Mouse (Mus musculus) intestine, embryonic 15.5 days (tissue): ENCODE measurements around the gene Lmntd1. TPM values are rescaled to one million over a fixed set of nuclear protein-coding genes. Genes with fewer than 3 reads are reported as not detected.

ENCODE experiments used
- ATAC-seq: fragments of 200-750 bp; cut with Nextera tagmentation; 2 replicates; pipeline ENCODE4 v1.8.0; 2017; ENCODE audit warnings: moderate TSS enrichment, moderate library complexity
- H3K27ac ChIP-seq: fragments of 300-500 bp; sonication (generic); 2 replicates; pipeline ENCODE4 v1.5.1; 2015; ENCODE audit warnings: mild to moderate bottlenecking, inconsistent platforms
- H3K27me3 ChIP-seq: fragments of 300-500 bp; sonication (generic); replicated peaks from 2 replicates; pipeline ENCODE4 v1.6.1; 2015; ENCODE audit warnings: inconsistent platforms
- H3K36me3 ChIP-seq: fragments of 300-500 bp; sonication (generic); 2 replicates; pipeline ENCODE4 v1.6.1; 2015; ENCODE audit warnings: inconsistent platforms
- H3K4me1 ChIP-seq: fragments of 300-500 bp; sonication (generic); replicated peaks from 2 replicates; pipeline ENCODE4 v1.6.1; 2015; ENCODE audit warnings: inconsistent platforms
- H3K4me2 ChIP-seq: fragments of 300-500 bp; sonication (generic); replicated peaks from 2 replicates; pipeline ENCODE4 v1.6.1; 2015; ENCODE audit warnings: mild to moderate bottlenecking, inconsistent platforms
- H3K4me3 ChIP-seq: fragments of 300-500 bp; sonication (generic); replicated peaks from 2 replicates; pipeline ENCODE4 v1.5.1; 2015; ENCODE audit warnings: inconsistent platforms
- H3K9ac ChIP-seq: fragments of 300-500 bp; sonication (generic); 2 replicates; pipeline ENCODE4 v1.6.1; 2015; ENCODE audit warnings: inconsistent platforms
- H3K9me3 ChIP-seq: fragments of 300-500 bp; sonication (generic); 2 replicates; pipeline ENCODE4 v1.6.1; 2016; ENCODE audit warnings: inconsistent platforms
- WGBS: fragments of 180-500 bp; shearing (Covaris S2); methylation state at CpG from one replicate; pipeline ENCODE4 v1.1.7; 2015; 5-methylcytosine and 5-hydroxymethylcytosine counted together
- polyA plus RNA-seq: library from polyadenylated mRNA; unstranded; fragments of >200 nt; fragmentation: Nextera tagmentation; extraction: Ambion mirVana; gene quantifications from 2 replicates; pipeline ENCODE4 v1.2.1, GENCODE M21; 2015

Gene Lmntd1
- polyA plus RNA-seq, 1 experiment from 2014 or later = 0.80 TPM

- no peaks in the 10 kb centered on the region for H3K9me3 ChIP-seq
- H3K4me2 ChIP-seq = no peak overlapping the region
- H3K27me3 ChIP-seq = no peaks in the 10 kb centered on the region
- H3K27ac ChIP-seq = no peak overlapping the region
- no peak overlapping the region for H3K9ac ChIP-seq
- H3K36me3 ChIP-seq = no peaks in the 10 kb centered on the region
- no peak overlapping the region for H3K4me3 ChIP-seq
- 69% methylated on average over 9 of the region's 9 CpGs for WGBS
- no peak for ATAC-seq
- 0 out of 2 replicates have a peak, but pooled peaks cover 7% of the 10 kb centered on the region for H3K4me1 ChIP-seq
Observed at GRCm38 (mm10) chr6:145348196-145348915, 265.8 kb downstream of the Lmntd1 start.

GRCm38 (mm10) chr6:145347641-145348040 is 266.5 kb downstream of the Lmntd1 start:
- ATAC-seq = peak; percentile 22; the same call in 1 of the 2 replicates
- WGBS = 70% methylated on average over 6 of the region's 6 CpGs
- no peak overlapping the region for H3K27ac ChIP-seq
- no peak overlapping the region for H3K4me3 ChIP-seq
- no peak overlapping the region for H3K4me2 ChIP-seq
- H3K9ac ChIP-seq = no peak overlapping the region
- H3K27me3 ChIP-seq = no peaks in the 10 kb centered on the region
- H3K36me3 ChIP-seq = no peaks in the 10 kb centered on the region
- H3K4me1 ChIP-seq = 0 out of 2 replicates have a peak, but pooled peaks cover 7% of the 10 kb centered on the region
- no peaks in the 10 kb centered on the region for H3K9me3 ChIP-seq

- ATAC-seq = peak; percentile 48
- no peak overlapping the region for H3K4me2 ChIP-seq
- no peaks in the 10 kb centered on the region for H3K36me3 ChIP-seq
- 63% methylated on average over 11 of the region's 11 CpGs for WGBS
- H3K9ac ChIP-seq = no peak overlapping the region
- no peak overlapping the region for H3K27ac ChIP-seq
- 0 out of 2 replicates have a peak, but pooled peaks cover 7% of the 10 kb centered on the region for H3K4me1 ChIP-seq
- H3K9me3 ChIP-seq = no peaks in the 10 kb centered on the region
- no peaks in the 10 kb centered on the region for H3K27me3 ChIP-seq
- no peak overlapping the region for H3K4me3 ChIP-seq
Observed at GRCm38 (mm10) chr6:145346789-145347557, 267.1 kb downstream of the Lmntd1 start.

GRCm38 (mm10) chr6:145346305-145346704 is 267.8 kb downstream of the Lmntd1 start:
- peak; percentile 44 for ATAC-seq
- Histone ChIP-seq H3K9ac (no peak overlapping the region), H3K4me3 (no peak overlapping the region), H3K4me1 (0 out of 2 replicates have a peak, but pooled peaks cover 6% of the 10 kb centered on the region), H3K27me3 (no peaks in the 10 kb centered on the region), H3K4me2 (no peak overlapping the region), H3K27ac (no peak overlapping the region), H3K36me3 (no peaks in the 10 kb centered on the region), H3K9me3 (no peaks in the 10 kb centered on the region)
- 52% methylated on average over 8 of the region's 8 CpGs for WGBS

GRCm38 (mm10) chr6:145344719-145345118 is 269.4 kb downstream of the Lmntd1 start:
- H3K4me2 ChIP-seq = no peak overlapping the region
- no peaks in the 10 kb centered on the region for H3K36me3 ChIP-seq
- H3K27me3 ChIP-seq = no peaks in the 10 kb centered on the region
- H3K4me3 ChIP-seq = no peak overlapping the region
- peaks cover 6% of the 10 kb centered on the region; the same call in 1 of the 2 replicates for H3K4me1 ChIP-seq
- no peak for ATAC-seq
- 53% methylated on average over 2 of the region's 2 CpGs for WGBS
- no peak overlapping the region for H3K27ac ChIP-seq
- H3K9ac ChIP-seq = no peak overlapping the region
- H3K9me3 ChIP-seq = no peaks in the 10 kb centered on the region

- Histone ChIP-seq H3K4me2 (no peak overlapping the region), H3K27ac (no peak overlapping the region), H3K4me1 (peaks cover 12% of the 10 kb centered on the region; the same call in 1 of the 2 replicates), H3K9me3 (no peaks in the 10 kb centered on the region), H3K9ac (no peak overlapping the region), H3K27me3 (no peaks in the 10 kb centered on the region), H3K36me3 (no peaks in the 10 kb centered on the region), H3K4me3 (no peak overlapping the region)
- 47% methylated on average over 1 of the region's 1 CpGs for WGBS
- no peak for ATAC-seq
Observed at GRCm38 (mm10) chr6:145343457-145343856, 270.7 kb downstream of the Lmntd1 start.

- WGBS = 86% methylated on average over 11 of the region's 11 CpGs
- no peak overlapping the region for H3K4me2 ChIP-seq
- no peaks in the 10 kb centered on the region for H3K27me3 ChIP-seq
- no peaks in the 10 kb centered on the region for H3K36me3 ChIP-seq
- no peaks in the 10 kb centered on the region for H3K9me3 ChIP-seq
- H3K4me1 ChIP-seq = peaks cover 12% of the 10 kb centered on the region; the same call in 1 of the 2 replicates
- no peak overlapping the region for H3K9ac ChIP-seq
- H3K4me3 ChIP-seq = no peak overlapping the region
- H3K27ac ChIP-seq = no peak overlapping the region
- ATAC-seq = no peak
Observed at GRCm38 (mm10) chr6:145342836-145343235, 271.3 kb downstream of the Lmntd1 start.

GRCm38 (mm10) chr6:145341301-145342193 is 272.6 kb downstream of the Lmntd1 start:
- Histone ChIP-seq H3K9ac (peak overlapping the region; percentile 46), H3K4me2 (peak overlapping the region; percentile 87), H3K27me3 (no peaks in the 10 kb centered on the region), H3K4me1 (peaks cover 9% of the 10 kb centered on the region), H3K36me3 (no peaks in the 10 kb centered on the region), H3K9me3 (no peaks in the 10 kb centered on the region), H3K4me3 (peak overlapping the region; percentile 44), H3K27ac (peak overlapping the region; percentile 78)
- WGBS = under 1% methylated on average over 33 of the region's 33 CpGs
- ATAC-seq = peak; percentile 37

- Histone ChIP-seq H3K4me2 (peak overlapping the region; percentile 87), H3K4me3 (peak overlapping the region; percentile 44), H3K27me3 (no peaks in the 10 kb centered on the region), H3K4me1 (peaks cover 13% of the 10 kb centered on the region), H3K9ac (peak overlapping the region; percentile 46), H3K27ac (peak overlapping the region; percentile 78), H3K9me3 (no peaks in the 10 kb centered on the region), H3K36me3 (no peaks in the 10 kb centered on the region)
- WGBS = under 1% methylated on average over 37 of the region's 37 CpGs
- ATAC-seq = peak; percentile 94
Observed at GRCm38 (mm10) chr6:145340657-145341146, 273.4 kb downstream of the Lmntd1 start.

- Histone ChIP-seq H3K9ac (peak overlapping the region; percentile 46), H3K27ac (peak overlapping the region; percentile 66), H3K4me3 (peak overlapping the region; percentile 44), H3K36me3 (no peaks in the 10 kb centered on the region), H3K9me3 (no peaks in the 10 kb centered on the region), H3K4me1 (peaks cover 13% of the 10 kb centered on the region), H3K27me3 (no peaks in the 10 kb centered on the region), H3K4me2 (peak overlapping the region; percentile 87)
- peak; percentile 36 for ATAC-seq
- 1% methylated on average over 21 of the region's 21 CpGs for WGBS
Observed at GRCm38 (mm10) chr6:145339956-145340656, 274.0 kb downstream of the Lmntd1 start.
